Comparison of ENCODE assay signal across 8 mouse cellular contexts in genomic region chr2:69897039-69897617, GRCm38 (mm10). TPM values are rescaled to one million over a fixed set of nuclear protein-coding genes. Genes with fewer than 3 reads are reported as not detected.
DNase-seq lines count a peak whose midpoint lies in the region; ATAC-seq and TF ChIP-seq lines count a peak whose summit lies in the region.

Gene Ubr3, plus strand, starts transcription at chr2:69897246.

- peak within 1 kb of the TSS; percentile 93 for H3K27ac ChIP-seq in forebrain, embryonic 12.5 days
- peak within 1 kb of the TSS; percentile 96 for H3K27ac ChIP-seq in heart, postnatal 0 days (ENCODE audit: low read depth)
- H3K27ac ChIP-seq in liver, embryonic 16.5 days (ENCODE audit: low read length), result peak within 1 kb of the TSS; percentile 91
- H3K27ac ChIP-seq in neural tube, embryonic 13.5 days (replicated peaks), result peak within 1 kb of the TSS; percentile 95
- H3K27ac ChIP-seq in testis, adult 2 months (ENCODE audit: control insufficient read depth, insufficient read depth, low read depth, low read length), result peak within 1 kb of the TSS; percentile 85

- under 1% methylated on average over 60 of the region's 65 CpGs for WGBS in forebrain, embryonic 12.5 days
- under 1% methylated on average over 51 of the region's 65 CpGs for WGBS in heart, postnatal 0 days
- under 1% methylated on average over 55 of the region's 65 CpGs for WGBS in liver, embryonic 16.5 days (ENCODE audit: insufficient replicate concordance)
- WGBS in neural tube, embryonic 13.5 days, result under 1% methylated on average over 54 of the region's 65 CpGs

- TF ChIP-seq POLR2A in testis, adult 2 months (IDR thresholded peaks at IDR 0.05; ENCODE audit: control insufficient read depth, low read depth, low read length), result peak; percentile 76

- peak within 1 kb of the TSS; percentile 98 for H3K4me2 ChIP-seq in forebrain, embryonic 12.5 days
- peak within 1 kb of the TSS; percentile 91 for H3K4me2 ChIP-seq in heart, postnatal 0 days (ENCODE audit: low read depth, low read length)
- H3K4me2 ChIP-seq in liver, embryonic 16.5 days (ENCODE audit: low read depth, low read length), result peak within 1 kb of the TSS; percentile 96
- H3K4me2 ChIP-seq in neural tube, embryonic 13.5 days, result peak within 1 kb of the TSS; percentile 96

- peak within 1 kb of the TSS; percentile 92 for H3K4me3 ChIP-seq in E14TG2a.4 (replicated peaks; ENCODE audit: low read length)
- peak within 1 kb of the TSS; percentile 99 for H3K4me3 ChIP-seq in forebrain, embryonic 12.5 days (replicated peaks)
- H3K4me3 ChIP-seq in heart, postnatal 0 days (ENCODE audit: low read depth, low read length), result peak within 1 kb of the TSS; percentile 95
- peak within 1 kb of the TSS; percentile 96 for H3K4me3 ChIP-seq in liver, embryonic 16.5 days (ENCODE audit: low read depth, low read length)
- peak within 1 kb of the TSS; percentile 100 for H3K4me3 ChIP-seq in neural tube, embryonic 13.5 days
- peak within 1 kb of the TSS; percentile 96 for H3K4me3 ChIP-seq in testis, adult 2 months (ENCODE audit: control insufficient read depth, low read depth, low read length)

- peak; percentile 98 for ATAC-seq in forebrain, embryonic 12.5 days (ENCODE audit: low FRiP score)
- peak; percentile 98 for ATAC-seq in heart, postnatal 0 days (ENCODE audit: insufficient read depth, low read depth)
- ATAC-seq in liver, embryonic 16.5 days (ENCODE audit: low read depth), result peak; percentile 97
- peak; percentile 98 for ATAC-seq in neural tube, embryonic 13.5 days (ENCODE audit: low read depth)

- peak; percentile 94 for DNase-seq in c-Kit-positive CD71-positive TER-119-positive erythroid progenitor cells, embryonic 14.5 days (ENCODE audit: low spot score)
- DNase-seq in heart, postnatal 0 days (ENCODE audit: low spot score), result peak; percentile 97
- DNase-seq in kidney, postnatal 4 days, result peak; percentile 100

- H3K9me3 ChIP-seq in E14TG2a.4 (ENCODE audit: low read length), result no peaks in the 10 kb centered on the region
- no peaks in the 10 kb centered on the region for H3K9me3 ChIP-seq in forebrain, embryonic 12.5 days
- H3K9me3 ChIP-seq in heart, postnatal 0 days (replicated peaks; ENCODE audit: control insufficient read depth, low read length), result no peaks in the 10 kb centered on the region
- no peaks in the 10 kb centered on the region for H3K9me3 ChIP-seq in liver, embryonic 16.5 days (replicated peaks; ENCODE audit: control insufficient read depth, low read length)
- no peaks in the 10 kb centered on the region for H3K9me3 ChIP-seq in neural tube, embryonic 13.5 days

- peaks cover 58% of the 10 kb centered on the region for H3K4me1 ChIP-seq in E14TG2a.4 (replicated peaks; ENCODE audit: low read depth, low read length)
- H3K4me1 ChIP-seq in forebrain, embryonic 12.5 days, result peaks cover 18% of the 10 kb centered on the region
- 0 out of 2 replicates have a peak, but pooled peaks cover 6% of the 10 kb centered on the region for H3K4me1 ChIP-seq in heart, postnatal 0 days (ENCODE audit: control insufficient read depth, insufficient read depth)
- peaks cover 18% of the 10 kb centered on the region for H3K4me1 ChIP-seq in liver, embryonic 16.5 days (ENCODE audit: control insufficient read depth, low read depth, low read length)
- peaks cover 21% of the 10 kb centered on the region for H3K4me1 ChIP-seq in neural tube, embryonic 13.5 days (replicated peaks)
- peaks cover 2% of the 10 kb centered on the region; the same call in 1 of the 2 replicates for H3K4me1 ChIP-seq in testis, adult 2 months (ENCODE audit: control insufficient read depth, insufficient read depth, low read length)

- peak; percentile 96 for TF ChIP-seq EP300 in heart, postnatal 0 days (IDR thresholded peaks at IDR 0.05; ENCODE audit: low read depth)

- no peaks in the 10 kb centered on the region for H3K27me3 ChIP-seq in E14TG2a.4 (ENCODE audit: insufficient read depth, low read length)
- H3K27me3 ChIP-seq in forebrain, embryonic 12.5 days, result no peaks in the 10 kb centered on the region
- H3K27me3 ChIP-seq in heart, postnatal 0 days (ENCODE audit: control insufficient read depth, insufficient read depth, low read length), result no peaks in the 10 kb centered on the region
- H3K27me3 ChIP-seq in liver, embryonic 16.5 days (ENCODE audit: control insufficient read depth, insufficient read depth, low read depth, low read length), result no peaks in the 10 kb centered on the region
- H3K27me3 ChIP-seq in neural tube, embryonic 13.5 days, result no peaks in the 10 kb centered on the region
- no peaks in the 10 kb centered on the region for H3K27me3 ChIP-seq in testis, adult 2 months (ENCODE audit: control insufficient read depth, insufficient read depth, low read length)

- no peak for TF ChIP-seq CTCF in E14TG2a.4 (conservative IDR thresholded peaks at IDR 0.05; ENCODE audit: low read length)
- TF ChIP-seq CTCF in heart, postnatal 0 days (IDR thresholded peaks at IDR 0.05; ENCODE audit: low read depth), result no peak
- no peak for TF ChIP-seq CTCF in testis, adult 2 months (IDR thresholded peaks at IDR 0.05; ENCODE audit: control insufficient read depth, insufficient read depth, insufficient replicate concordance, low read depth, low read length)

- H3K36me3 ChIP-seq in E14TG2a.4 (ENCODE audit: insufficient read depth, low read length), result peaks cover 19% of the 10 kb centered on the region
- peaks cover 2% of the 10 kb centered on the region; the same call in 1 of the 2 replicates for H3K36me3 ChIP-seq in forebrain, embryonic 12.5 days (replicated peaks)
- 0 out of 2 replicates have a peak, but pooled peaks cover 6% of the 10 kb centered on the region for H3K36me3 ChIP-seq in heart, postnatal 0 days (replicated peaks; ENCODE audit: control insufficient read depth, insufficient read depth, low read length)
- H3K36me3 ChIP-seq in liver, embryonic 16.5 days (ENCODE audit: control insufficient read depth, insufficient read depth), result no peaks in the 10 kb centered on the region
- peaks cover 8% of the 10 kb centered on the region; the same call in 1 of the 2 replicates for H3K36me3 ChIP-seq in neural tube, embryonic 13.5 days
- no peaks in the 10 kb centered on the region for H3K36me3 ChIP-seq in testis, adult 2 months (ENCODE audit: control insufficient read depth, insufficient read depth, low read length)

- peak within 1 kb of the TSS; percentile 96 for H3K9ac ChIP-seq in forebrain, embryonic 12.5 days
- H3K9ac ChIP-seq in heart, postnatal 0 days (replicated peaks; ENCODE audit: low read depth, low read length), result peak within 1 kb of the TSS; percentile 99
- H3K9ac ChIP-seq in liver, embryonic 16.5 days (ENCODE audit: low read depth, low read length), result peak within 1 kb of the TSS; percentile 92
- H3K9ac ChIP-seq in neural tube, embryonic 13.5 days, result peak within 1 kb of the TSS; percentile 99

RNA-seq across cellular contexts. Expression of gene Ubr3, which starts in this region (rescaled TPM):
- polyA plus RNA-seq in forebrain, embryonic 12.5 days (2016; fragmentation: Nextera tagmentation; extraction: Ambion mirVana), result 18.9 and 22.2 TPM in 2 replicates
- total RNA-seq in heart, postnatal 0 days (2014; rRNA removed; ENCODE audit: low replicate concordance), result 42.6 and 55.0 TPM in 2 replicates
- polyA plus RNA-seq in heart, postnatal 0 days (2015; fragmentation: Nextera tagmentation; extraction: Ambion mirVana), result 9.6 and 12.9 TPM in 2 replicates
- 4.8 and 5.6 TPM in 2 replicates for polyA plus RNA-seq in liver, embryonic 16.5 days (2015; fragmentation: Nextera tagmentation; extraction: Ambion mirVana)
- 15.8 and 18.0 TPM in 2 replicates for polyA plus RNA-seq in neural tube, embryonic 13.5 days (2015; fragmentation: Nextera tagmentation; extraction: Ambion mirVana)
- polyA plus RNA-seq in testis, adult 2 months (2012; rRNA removed), result 6.7 and 9.1 TPM in 2 replicates

Comparison
In these comparisons a context has a peak if more than half of its experiments do, and no peak if none do; other contexts are left out.
1. Peak in every context shown above with its lines: DNase-seq, ATAC-seq, H3K4me3 ChIP-seq and H3K27ac ChIP-seq.